Mouse (Mus musculus): Measurements from ENCODE around the gene Fzd2. TPM values are rescaled to one million over a fixed set of nuclear protein-coding genes. Genes with fewer than 3 reads are reported as not detected.

Fzd2 gene
- polyA plus RNA-seq, 1 experiment from 2014 or later: 35.9 TPM

- H3K9ac ChIP-seq: no peak overlapping the region
- H3K27ac ChIP-seq: no peak overlapping the region
- no peaks in the 10 kb centered on the region for H3K9me3 ChIP-seq
- under 1% methylated on average over 4 of the region's 4 CpGs for WGBS
- no peak; the same call in 1 of the 2 replicates for ATAC-seq (ENCODE audit: borderline replicate concordance, extremely low read depth, low FRiP score, low TSS enrichment)
- no peaks in the 10 kb centered on the region for H3K27me3 ChIP-seq
- H3K4me2 ChIP-seq: peak overlapping the region; percentile 29
- no peaks in the 10 kb centered on the region for H3K36me3 ChIP-seq
- H3K4me1 ChIP-seq: no peaks in the 10 kb centered on the region
- no peak overlapping the region for H3K4me3 ChIP-seq
Measured at GRCm38 (mm10) chr11:102656326-102656926, 52.2 kb downstream of the Fzd2 start.

- Histone ChIP-seq H3K4me2 (no peak overlapping the region), H3K9me3 (no peaks in the 10 kb centered on the region), H3K4me3 (no peak overlapping the region), H3K4me1 (no peaks in the 10 kb centered on the region), H3K9ac (no peak overlapping the region), H3K27ac (no peak overlapping the region), H3K27me3 (no peaks in the 10 kb centered on the region), H3K36me3 (no peaks in the 10 kb centered on the region)
- ATAC-seq (ENCODE audit: borderline replicate concordance, extremely low read depth, low FRiP score, low TSS enrichment): no peak
- WGBS: 34% methylated on average over 6 of the region's 6 CpGs
Measured at GRCm38 (mm10) chr11:102656931-102657330, 52.7 kb downstream of the Fzd2 start.

Other genes starting within 250 kb of the Fzd2 start
- 10.1 and 14.0 TPM in 2 replicates for gene Slc4a1, start 238.2 kb upstream of the Fzd2 start, polyA plus RNA-seq (2015; fragmentation: Nextera tagmentation; extraction: Ambion mirVana)
- 1.6 and 2.0 TPM in 2 replicates for gene Rundc3a, start 211.0 kb upstream of the Fzd2 start, polyA plus RNA-seq (2015; fragmentation: Nextera tagmentation; extraction: Ambion mirVana)
- gene Slc25a39, start 196.4 kb upstream of the Fzd2 start, polyA plus RNA-seq (2015; fragmentation: Nextera tagmentation; extraction: Ambion mirVana): 240 and 247 TPM in 2 replicates
- gene Grn, start 174.1 kb upstream of the Fzd2 start, polyA plus RNA-seq (2015; fragmentation: Nextera tagmentation; extraction: Ambion mirVana): 168 and 174 TPM in 2 replicates
- 4.7 and 6.9 TPM in 2 replicates for gene Fam171a2, start 156.7 kb upstream of the Fzd2 start, polyA plus RNA-seq (2015; fragmentation: Nextera tagmentation; extraction: Ambion mirVana)
- 8.9 and 9.3 TPM in 2 replicates for gene Itga2b, start 134.3 kb upstream of the Fzd2 start, polyA plus RNA-seq (2015; fragmentation: Nextera tagmentation; extraction: Ambion mirVana)
- 44.6 and 49.7 TPM in 2 replicates for gene Gpatch8, start 48.0 kb upstream of the Fzd2 start, polyA plus RNA-seq (2015; fragmentation: Nextera tagmentation; extraction: Ambion mirVana)
- gene Gm11627, start 24.9 kb upstream of the Fzd2 start, polyA plus RNA-seq (2015; fragmentation: Nextera tagmentation; extraction: Ambion mirVana): 16.1 and 20.3 TPM in 2 replicates
- gene Meioc, start 59.3 kb downstream of the Fzd2 start, polyA plus RNA-seq (2015; fragmentation: Nextera tagmentation; extraction: Ambion mirVana): 0.20 and 0.24 TPM in 2 replicates
- 47.6 and 49.0 TPM in 2 replicates for gene Ccdc43, start 93.4 kb downstream of the Fzd2 start, polyA plus RNA-seq (2015; fragmentation: Nextera tagmentation; extraction: Ambion mirVana)
- gene Adam11, start 157.0 kb downstream of the Fzd2 start, polyA plus RNA-seq (2015; fragmentation: Nextera tagmentation; extraction: Ambion mirVana): 6.1 and 6.3 TPM in 2 replicates
- gene Gjc1, start 215.3 kb downstream of the Fzd2 start, polyA plus RNA-seq (2015; fragmentation: Nextera tagmentation; extraction: Ambion mirVana): 71.5 and 76.5 TPM in 2 replicates
- gene Higd1b, start 231.5 kb downstream of the Fzd2 start, polyA plus RNA-seq (2015; fragmentation: Nextera tagmentation; extraction: Ambion mirVana): 24.1 and 30.0 TPM in 2 replicates

All from lung, embryonic 15.5 days (tissue).